Mouse (Mus musculus) ES-CJ7 (cell line): Measurements from ENCODE around the gene Fxr1.

Source experiments
- DNase-seq: peaks from one replicate; pipeline ENCODE4 v3.0.0; 2011; ENCODE audit warnings: low read depth, low spot score

Fxr1 gene

DNA sequence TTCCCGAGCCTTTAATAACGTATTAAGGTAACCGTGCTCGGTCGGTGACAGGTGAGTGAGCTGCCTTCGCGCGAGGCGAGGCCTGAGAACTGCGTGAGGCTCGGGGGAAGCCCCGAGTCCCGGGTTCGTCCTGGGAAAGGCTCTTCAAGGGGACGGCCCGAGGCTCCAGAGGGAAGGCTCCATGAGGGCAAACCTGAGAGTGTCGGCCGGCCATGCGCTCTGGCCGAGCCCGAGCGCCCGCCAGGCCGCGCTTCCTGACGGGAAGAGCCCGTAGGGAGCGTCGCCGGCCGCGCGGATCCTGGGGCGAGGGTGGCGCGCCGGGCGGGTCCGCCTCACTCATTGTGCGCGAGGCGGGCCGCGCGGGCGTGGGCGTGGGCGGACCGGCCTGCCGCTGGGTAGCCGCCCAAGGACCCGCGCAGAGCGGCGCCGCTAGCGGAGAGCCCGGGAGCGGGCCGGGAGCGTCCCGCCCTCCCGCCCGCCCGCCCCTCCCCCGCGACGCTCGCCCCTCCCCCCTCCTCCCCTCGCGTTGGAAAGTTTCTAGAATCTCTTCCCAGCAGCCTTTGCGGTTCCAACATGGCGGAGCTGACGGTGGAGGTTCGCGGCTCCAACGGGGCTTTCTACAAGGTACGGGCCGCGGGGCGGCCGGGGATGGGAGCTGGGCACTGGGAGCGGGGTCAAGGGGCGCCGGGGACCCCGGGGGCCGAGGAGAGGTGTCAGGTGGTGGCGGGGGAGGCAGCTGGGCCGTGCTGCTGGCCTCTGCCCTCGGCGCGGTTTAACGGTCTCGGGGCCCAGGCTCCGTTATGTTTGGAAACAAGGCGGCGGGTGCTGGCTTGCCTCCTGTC, at the start of gene Fxr1:
Gene Fxr1, plus strand, starts transcription at position 404 of the 842 bp plus-strand sequence.
- peak; percentile 78 for DNase-seq

DNA sequence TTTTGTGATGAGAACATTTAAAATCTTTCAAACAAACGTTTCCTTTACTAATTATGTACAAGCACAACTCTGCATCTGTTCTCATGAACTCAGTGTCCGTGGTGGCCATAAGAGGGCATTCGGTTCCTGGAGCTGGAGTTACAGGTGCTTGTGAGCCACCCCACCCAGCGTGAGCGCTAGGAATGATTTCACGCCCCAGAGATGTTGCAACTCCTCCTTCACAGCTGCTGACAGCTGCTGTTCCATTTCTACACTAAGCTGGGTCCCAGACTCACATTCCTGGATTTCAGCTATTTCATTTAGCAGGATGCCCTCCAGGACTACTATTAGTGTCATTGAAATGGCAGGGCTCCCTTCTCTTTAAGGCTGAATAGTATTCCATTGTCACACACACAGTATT, 40.3 kb upstream of the Fxr1 start:
- peak; percentile 18 for DNase-seq

GRCm38 (mm10) chr3:33982746-33983145, 37.0 kb upstream of the Fxr1 start:
- no peak for DNase-seq

- peak; percentile 63 for DNase-seq
Measured at GRCm38 (mm10) chr3:33989302-33989701, 30.4 kb upstream of the Fxr1 start.

DNA sequence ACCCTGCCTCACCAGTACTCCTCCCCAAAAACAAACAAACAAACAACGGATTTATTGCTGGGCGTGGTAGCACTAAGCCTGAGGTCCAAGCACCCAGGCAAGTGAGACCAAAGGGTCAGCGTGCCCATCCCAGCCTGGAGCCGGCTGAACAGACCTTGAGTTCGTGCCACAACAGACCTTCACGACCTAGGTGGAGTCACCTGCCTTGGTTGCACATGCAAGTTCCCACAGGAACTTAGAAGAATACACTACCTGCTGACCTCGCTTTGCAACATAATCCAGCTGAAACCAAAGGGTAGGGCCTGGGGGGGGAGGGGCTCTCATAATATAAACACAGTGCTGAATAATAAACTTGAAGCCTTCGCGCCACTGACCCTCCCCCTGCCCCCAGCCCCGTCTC, 29.3 kb upstream of the Fxr1 start:
- peak; percentile 87 for DNase-seq

GRCm38 (mm10) chr3:33990921-33991320, 28.8 kb upstream of the Fxr1 start:
- DNase-seq, result peak; percentile 68

- no peak for DNase-seq
Measured at GRCm38 (mm10) chr3:33993421-33994126, 26.2 kb upstream of the Fxr1 start.

DNA sequence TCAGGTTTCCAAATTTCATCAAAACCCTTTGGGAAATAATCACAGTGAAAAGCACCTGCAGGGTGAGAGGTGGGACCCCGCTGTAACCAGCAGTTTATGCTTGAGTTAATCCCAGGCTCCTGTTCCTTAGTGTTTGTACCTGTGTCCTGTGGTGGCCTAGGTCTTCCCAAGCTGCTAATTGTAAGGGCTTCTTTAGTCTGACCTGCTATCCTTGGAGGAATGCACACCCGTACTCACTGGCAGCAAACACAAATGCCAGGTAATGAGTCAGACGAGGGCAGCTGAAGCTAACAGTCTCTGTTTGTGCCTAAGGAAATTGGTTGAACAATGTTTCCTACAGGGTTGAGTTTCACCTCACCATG, 25.6 kb upstream of the Fxr1 start:
- no peak for DNase-seq

- peak; percentile 58 for DNase-seq
Measured at GRCm38 (mm10) chr3:34001691-34002090, 18.1 kb upstream of the Fxr1 start.

- DNase-seq, result no peak
Measured at GRCm38 (mm10) chr3:34003860-34004259, 15.9 kb upstream of the Fxr1 start.

GRCm38 (mm10) chr3:34006301-34006700, 13.4 kb upstream of the Fxr1 start:
- DNase-seq, result peak; percentile 53

DNA sequence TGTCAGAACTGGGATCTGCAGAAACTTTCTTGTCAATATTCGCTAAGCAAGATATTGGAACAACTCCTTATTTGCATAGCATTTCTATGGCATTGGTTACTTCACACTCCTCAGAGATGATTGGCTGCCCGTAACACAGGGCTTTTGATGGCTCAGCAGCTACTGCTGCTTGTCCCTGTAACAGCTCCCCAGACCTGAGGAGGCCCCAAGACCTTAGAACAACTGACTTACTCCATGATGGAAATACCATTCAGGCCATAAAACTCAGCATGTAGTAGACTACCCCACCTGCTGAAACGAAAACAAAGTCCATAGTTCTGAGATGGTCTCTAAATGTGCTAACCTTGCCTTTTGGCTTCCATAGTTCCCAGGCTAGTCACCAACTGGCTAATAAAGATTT, 12.9 kb upstream of the Fxr1 start:
- DNase-seq, result peak; percentile 46

DNA sequence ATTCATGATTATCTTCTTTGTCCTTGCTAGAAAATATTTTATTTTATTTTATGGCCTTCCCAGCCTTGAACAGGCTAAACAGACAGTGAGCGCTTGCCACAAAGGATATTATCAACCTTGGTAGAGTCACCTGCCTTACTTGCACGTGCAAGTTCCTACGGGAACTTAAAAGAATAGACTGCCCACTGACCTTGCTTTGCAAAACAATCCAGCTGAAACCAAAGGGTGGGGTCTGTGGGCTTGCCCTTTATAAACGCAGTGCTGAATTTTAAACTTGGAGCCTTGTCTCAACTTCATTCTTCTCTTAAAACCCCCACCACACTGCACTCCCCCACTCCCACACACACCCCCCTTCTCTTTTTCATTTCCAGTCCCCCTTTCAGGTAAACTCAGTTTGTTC, 12.1 kb upstream of the Fxr1 start:
- DNase-seq, result peak; percentile 92

DNA sequence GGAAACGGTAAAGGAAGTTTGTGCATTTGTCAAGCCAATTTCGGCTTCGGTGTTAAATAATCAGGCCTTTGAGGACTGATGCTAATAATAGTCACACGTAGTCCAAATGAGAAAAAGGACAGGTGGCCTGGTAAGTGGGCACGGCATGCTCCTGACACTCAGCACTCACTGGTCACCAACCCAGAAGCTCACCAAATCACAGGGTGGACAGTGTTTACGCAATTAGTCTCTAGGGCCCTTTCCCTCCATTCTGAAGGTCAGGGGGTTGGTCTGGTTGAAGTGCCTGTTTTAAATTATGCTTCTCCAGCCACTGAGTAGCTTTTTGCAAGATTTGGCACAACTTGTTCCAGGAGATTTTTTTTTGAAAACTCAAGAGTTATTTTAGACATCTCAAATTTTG, 11.6 kb upstream of the Fxr1 start:
- peak; percentile 33 for DNase-seq

GRCm38 (mm10) chr3:34020382-34021258, 877 bp downstream of the Fxr1 start:
- peak; percentile 44 for DNase-seq

DNA sequence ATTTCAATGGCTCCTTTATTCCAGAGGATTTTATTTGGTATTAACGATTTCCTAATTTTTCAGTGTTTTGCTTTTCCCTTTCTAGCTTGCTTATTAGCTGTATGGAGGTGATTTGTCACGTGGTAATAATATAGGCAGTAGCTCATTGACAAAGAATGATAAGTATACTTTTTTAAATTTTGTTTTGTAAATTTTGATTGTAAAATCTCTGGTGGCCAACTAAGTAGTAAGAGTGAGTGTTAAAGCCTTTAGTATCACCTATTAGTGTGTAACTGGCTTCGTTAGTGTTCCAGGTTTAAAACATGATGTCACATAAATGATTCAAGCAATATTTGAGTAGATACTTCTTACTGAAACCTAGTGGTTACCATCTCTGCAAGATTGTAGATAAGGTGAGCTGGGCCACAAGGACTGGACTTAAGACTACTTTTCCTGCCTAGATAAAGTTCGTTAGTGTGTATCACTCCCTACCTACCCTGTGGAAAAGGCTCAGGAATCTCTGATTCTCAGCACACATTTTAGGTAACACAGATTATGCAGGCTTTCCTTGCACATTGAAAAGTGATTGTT, 1.6 kb downstream of the Fxr1 start:
- no peak for DNase-seq

- no peak for DNase-seq
Measured at GRCm38 (mm10) chr3:34028935-34029334, 9.2 kb downstream of the Fxr1 start.

- no peak for DNase-seq
Measured at GRCm38 (mm10) chr3:34030601-34031000, 10.9 kb downstream of the Fxr1 start.

DNA sequence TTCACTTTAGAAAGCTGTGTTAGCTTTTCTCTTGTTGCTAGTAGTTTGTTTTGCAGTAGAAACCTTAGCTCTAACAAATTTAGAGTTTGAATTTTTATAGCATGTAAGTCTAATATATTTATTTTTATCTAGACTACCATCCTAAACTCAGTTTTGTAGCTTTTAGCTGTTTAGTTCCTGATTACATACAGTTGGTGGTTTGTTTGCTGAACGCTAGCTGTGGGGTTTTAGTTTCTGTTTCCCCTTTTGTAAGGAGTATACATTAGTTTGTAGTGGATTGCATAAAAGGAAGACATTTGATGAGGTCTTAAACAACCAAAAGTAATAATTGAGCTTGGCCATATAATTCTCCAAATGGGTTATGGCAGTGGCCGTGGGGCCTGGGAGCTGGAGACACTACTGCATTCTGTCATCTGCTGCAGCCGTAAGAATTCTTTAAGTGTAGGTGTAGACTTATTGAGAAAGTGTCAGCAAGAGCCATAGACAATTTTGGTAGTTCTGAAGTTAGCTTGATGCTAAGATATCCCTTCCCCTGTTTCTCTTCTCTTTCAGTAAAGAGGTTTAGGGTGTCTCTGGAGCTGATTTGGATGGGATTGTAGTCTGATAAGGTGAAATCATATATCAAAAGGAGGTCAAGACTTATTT, 14.1 kb downstream of the Fxr1 start:
- DNase-seq, result no peak

- DNase-seq, result no peak
Measured at GRCm38 (mm10) chr3:34034803-34035202, 15.1 kb downstream of the Fxr1 start.

DNA sequence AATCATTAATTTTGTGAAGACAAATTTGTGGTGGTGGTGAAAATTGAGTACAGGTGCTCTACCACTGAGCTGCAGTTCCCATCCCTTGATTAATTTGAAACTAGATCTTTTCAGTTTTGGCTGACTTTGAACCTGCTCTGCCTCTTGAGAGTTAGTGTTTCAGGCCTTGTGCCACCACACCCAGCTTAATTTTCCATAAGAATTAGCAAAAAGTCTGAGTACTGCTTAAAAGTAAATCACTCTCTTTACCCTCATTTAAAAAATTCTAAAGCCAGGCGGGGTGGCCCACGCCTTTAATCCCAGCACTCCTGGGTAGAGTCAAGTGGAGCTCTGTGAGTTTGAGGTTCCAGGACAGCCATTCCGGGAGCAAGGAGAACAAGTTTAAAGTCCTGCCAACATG, 16.0 kb downstream of the Fxr1 start:
- DNase-seq, result peak; percentile 90
